Mouse (Mus musculus): Measurements from ENCODE around the gene Fbrs. TPM values are rescaled to one million over a fixed set of nuclear protein-coding genes. Genes with fewer than 3 reads are reported as not detected.
"Not testable (repeated sequence)": the region's sequence is repeated elsewhere in the genome, so short reads cannot be mapped to it uniquely, and the experiment has no call there.

The Fbrs gene
- total RNA-seq, 2 experiments from 2014 or later, result 28.1 to 125 TPM

DNA sequence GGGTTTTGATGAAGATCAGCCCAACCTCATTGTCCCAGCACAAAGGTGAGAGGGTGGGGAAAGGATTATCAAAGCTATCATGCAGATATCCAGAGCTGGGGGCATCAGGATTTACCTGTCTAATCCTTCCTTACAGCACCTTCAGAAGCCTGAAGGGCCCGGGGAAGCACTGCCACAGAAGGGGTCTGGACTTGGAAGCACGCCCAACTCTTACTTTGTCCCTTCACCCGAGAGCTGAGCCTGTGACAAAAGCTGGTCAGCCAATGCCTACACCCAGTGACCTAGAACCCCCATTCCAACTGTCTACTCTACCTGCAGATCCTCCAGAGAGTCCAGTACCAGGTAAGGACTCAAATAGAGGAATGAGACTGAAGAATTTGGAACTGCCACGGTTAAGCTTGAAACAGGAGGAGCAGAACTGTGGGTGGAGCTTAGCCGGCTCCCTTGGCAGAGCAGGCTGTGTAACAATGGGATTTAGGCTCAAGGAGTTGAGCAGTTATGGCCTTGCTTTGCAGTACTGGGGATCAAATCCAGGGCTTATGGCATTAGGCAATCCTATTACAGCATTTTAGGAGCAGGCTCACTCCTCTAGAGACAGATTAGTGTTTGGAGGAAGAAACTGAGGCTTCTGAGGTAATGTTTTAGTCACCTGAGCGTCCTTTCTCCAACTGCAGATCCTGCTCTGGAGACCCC, 4.5 kb upstream of the Fbrs start:
- ATAC-seq (replicated peaks; ENCODE audit: low FRiP score, poor library complexity, severe bottlenecking), result no peak

DNA sequence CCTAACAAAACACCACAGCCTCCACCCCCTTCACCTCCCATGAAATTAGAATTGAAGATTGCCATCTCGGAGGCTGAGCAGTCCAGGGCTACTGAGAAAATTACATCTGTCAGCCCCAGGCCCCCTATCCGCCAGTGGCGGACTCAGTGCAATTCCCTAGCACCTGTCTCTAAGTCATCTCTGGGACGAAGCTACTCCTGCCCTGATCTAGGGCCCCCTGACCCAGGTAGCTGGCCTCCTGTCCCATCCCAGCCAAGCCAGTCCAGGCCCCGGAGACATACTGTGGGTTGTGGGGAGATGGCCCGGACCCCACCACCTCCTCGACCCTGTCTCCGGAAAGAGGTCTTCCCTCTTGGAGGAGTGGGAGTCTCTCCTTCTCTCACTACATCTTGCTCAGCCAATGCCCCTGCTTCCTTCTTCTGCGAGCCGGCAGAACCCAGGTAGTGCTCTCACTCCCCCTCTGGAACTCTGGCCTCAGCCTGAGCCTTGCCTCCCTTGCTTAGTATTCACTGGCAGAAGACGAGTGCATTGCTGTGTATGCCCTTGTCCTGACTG, 3.7 kb upstream of the Fbrs start:
- no peak for ATAC-seq (replicated peaks; ENCODE audit: low FRiP score, poor library complexity, severe bottlenecking)

DNA sequence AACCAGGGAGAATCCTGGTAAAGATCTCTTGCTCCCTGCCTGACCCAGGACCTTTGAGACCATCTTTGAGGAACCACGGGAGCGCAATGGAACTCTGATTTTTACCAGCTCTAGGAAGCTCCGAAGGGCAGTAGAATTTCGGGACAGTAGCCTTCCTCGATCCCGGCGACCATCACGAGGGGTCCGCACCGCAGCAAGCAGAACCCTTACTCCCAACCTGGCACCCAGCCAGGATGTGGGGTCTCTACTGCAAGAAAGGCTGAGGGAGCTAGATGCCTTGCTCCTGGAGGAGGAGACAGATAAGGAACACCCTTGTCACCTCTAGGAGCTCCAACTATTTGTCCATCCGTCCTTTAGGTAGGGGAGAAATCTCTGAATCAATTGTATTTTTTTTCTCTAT, 2.7 kb upstream of the Fbrs start:
- ATAC-seq (replicated peaks; ENCODE audit: low FRiP score, poor library complexity, severe bottlenecking), result no peak

DNA sequence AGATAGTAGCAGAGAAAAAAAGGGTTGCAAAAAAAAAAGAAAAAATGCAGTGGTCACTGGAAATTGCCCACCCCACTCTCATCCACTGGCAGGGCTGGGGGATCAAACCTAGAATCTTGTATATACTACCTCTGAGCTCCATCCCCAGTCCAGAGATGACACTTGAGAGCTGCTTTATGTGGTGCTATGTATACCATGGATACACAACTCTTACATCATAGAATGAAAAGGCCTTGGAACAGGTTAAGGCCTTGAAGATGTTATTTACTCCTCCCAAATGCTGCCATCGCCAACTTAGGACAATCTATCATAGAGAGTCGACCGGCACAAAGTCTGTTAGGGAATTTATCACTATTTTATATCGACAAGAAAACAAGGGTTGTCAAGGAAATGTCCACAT, 2.1 kb upstream of the Fbrs start:
- ATAC-seq (replicated peaks; ENCODE audit: low FRiP score, poor library complexity, severe bottlenecking), result no peak

DNA sequence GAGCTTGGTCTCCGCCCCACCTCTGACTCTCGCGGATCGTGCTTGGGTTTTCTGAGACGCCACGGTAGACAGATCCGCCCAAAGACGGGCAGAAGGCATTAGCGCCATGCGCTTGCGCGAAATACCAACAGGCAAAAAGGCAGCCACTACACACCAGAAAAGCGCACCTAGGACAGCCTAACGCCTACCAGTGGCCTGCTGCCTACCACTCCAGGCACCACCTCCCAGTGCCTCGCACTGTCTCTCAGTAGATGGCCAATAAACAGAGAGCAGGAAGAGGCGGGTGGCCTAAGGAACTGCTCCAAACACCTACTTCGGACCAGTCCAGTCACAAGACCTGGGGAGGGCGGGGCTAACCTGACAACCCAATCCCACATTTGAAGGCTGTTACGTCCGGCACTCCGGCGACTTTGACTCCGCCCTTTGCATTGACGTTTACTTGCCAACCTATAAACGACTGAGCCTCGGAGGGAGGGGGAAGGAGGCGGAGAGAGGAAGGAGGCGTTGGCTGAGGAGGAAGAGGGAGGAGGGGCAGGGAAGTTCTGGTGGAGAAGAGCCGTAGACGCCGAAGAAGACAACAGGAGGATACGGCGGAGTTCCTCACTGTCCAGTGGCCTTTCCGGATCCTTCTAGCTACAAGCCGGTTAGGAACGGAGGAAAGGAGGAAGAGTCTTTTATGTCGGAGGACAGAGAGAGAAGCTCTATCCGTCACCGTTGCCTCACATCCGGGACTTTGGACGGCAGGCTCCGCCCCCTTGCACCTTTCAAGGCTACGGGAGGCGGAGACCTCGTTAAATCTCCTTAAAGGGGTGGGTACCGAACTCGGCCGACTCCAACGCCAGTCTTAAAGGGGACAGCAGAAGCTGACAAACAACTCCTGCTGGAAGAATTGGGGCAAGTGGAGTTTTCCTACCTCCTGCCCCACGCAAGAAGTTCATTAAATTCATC, 1.0 kb upstream of the Fbrs start:
- peak; percentile 82 for ATAC-seq (replicated peaks; ENCODE audit: low FRiP score, poor library complexity, severe bottlenecking)

DNA sequence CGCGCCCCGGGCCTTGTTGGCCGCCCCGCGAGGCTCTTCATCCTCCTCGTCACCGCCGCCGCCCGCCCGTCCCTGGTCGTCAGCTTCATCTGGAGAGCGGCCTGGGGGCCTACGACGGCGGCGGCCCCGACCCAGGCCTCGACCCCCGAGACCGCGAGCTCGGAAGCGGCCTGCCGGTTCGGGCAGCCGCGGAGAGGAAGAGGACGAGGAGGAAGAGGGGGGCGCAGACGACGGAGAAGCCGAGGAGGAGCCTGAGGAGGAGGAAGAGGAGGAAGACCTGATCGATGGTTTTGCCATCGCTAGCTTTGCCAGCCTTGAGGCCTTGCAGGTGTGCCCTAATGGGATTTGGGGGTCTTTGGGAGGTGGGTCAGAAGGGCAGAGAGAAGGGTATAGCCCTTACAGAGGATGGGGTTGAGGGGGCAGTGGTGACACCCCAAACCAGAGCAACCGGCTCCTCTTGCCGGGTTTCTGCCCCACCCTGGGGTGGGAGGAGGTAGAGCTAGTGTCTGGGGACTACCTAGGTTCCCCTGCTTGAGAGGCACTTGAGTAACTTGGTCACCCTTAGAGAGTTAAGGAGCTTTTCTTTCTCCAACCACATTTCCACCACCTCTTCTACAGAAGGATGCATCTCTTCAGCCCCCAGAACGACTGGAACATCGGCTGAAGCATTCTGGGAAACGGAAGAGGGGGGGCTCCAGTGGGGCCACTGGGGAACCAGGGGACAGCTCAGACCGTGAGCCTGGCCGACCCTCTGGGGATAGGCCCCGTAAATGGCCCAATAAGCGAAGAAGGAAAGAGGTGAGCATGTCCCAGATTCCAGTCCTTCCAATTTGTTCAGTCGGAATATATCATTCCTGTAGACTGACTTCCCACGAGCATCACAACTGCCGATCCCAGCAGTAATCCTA, 573 bp downstream of the Fbrs start:
- ATAC-seq (replicated peaks; ENCODE audit: low FRiP score, poor library complexity, severe bottlenecking), result no peak

DNA sequence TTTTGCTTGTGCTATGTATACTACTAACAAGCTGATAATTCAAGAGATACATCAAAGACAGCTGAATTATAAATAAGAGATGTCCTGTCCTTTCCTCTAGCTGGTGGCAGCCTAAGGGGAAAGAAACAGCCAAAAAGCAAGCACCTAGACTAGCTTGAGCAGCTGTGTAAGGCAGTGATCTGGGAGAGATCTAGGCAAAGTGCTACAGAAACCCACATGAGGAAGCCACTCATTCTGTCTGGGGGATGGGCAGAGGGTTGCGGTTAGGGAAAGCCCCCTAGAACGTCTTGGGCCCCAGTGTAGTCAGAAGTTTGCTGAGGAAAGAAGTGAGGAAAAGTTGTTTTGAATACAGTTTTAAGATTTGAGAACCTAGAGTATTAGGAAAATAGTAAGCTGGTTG, 1.3 kb downstream of the Fbrs start:
- no peak for ATAC-seq (replicated peaks; ENCODE audit: low FRiP score, poor library complexity, severe bottlenecking)

DNA sequence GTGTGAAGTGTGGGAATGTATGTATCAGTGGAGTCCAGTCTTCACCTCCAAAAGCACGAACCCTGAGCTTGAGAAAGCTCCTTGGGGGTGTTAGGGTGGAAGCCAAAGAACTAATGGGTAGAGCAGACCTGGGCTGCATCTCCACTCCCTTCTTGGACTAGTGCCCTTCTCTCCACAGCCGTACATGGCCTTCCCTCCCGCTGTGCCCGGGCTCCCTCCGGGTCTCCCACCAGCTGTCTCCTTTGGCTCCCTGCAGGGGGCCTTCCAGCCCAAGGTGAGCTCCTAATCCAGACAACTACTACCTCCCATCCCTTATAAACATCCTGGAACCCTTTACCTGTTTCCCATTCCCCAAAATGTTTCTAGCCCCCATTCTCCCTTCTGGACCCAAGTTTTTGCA, 6.4 kb downstream of the Fbrs start:
- no peak for ATAC-seq (replicated peaks; ENCODE audit: low FRiP score, poor library complexity, severe bottlenecking)

DNA sequence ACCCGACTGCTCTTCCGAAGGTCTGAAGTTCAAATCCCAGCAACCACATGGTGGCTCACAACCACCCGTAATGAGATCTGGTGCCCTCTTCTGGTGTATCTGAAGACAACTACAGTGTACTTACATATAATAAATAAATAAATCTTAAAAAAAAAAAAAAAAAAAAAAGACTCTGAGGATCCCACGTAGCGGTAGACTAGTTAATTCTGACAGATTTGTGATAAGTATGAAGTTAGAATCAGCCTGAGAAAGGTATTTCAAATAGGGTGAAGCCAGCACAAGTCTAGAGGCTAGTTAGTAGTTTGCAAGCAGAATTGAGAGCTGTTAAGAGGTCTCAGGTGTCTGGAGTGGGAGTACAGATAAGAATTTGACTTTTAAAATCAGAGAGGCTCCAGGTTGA, 9.4 kb downstream of the Fbrs start:
- ATAC-seq (replicated peaks; ENCODE audit: low FRiP score, poor library complexity, severe bottlenecking), result not testable (repeated sequence)

DNA sequence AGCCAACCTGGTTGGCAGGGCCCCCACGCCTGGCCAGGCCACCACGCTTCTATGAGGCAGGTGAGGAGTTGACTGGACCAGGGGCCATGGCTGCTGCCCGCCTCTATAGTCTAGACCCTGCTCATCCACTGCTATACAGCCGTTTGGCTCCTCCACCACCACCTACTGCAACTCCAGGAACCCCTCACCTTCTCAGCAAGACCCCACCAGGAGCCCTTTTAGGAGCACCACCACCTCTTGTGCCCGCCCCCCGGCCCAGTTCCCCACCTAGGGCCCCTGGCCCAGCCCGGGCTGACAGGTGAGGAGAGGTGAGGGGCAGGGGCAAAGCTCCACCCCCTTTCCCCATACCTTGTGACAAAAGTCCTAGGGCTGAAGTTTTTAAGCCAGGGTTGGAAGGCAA, 11.0 kb downstream of the Fbrs start:
- ATAC-seq (replicated peaks; ENCODE audit: low FRiP score, poor library complexity, severe bottlenecking), result no peak

DNA sequence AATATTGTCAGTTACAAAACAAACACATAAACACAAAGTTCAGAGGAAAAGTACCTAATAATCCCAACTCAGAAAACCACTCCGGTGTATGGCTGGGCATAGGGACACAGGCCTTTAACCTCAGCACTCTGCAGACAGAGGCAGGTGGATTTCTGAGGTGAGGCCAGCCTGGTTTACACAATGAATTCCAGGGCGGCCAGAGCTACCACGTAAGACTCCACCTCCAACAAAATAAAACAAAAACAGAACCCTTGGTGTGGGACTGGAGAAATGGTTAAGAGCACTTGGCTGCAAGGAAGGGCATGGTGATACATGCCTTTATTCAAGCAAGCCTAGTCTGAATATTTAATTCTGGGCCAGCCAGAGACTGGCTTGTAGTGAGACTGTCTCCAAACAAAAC, 12.8 kb downstream of the Fbrs start:
- ATAC-seq (replicated peaks; ENCODE audit: low FRiP score, poor library complexity, severe bottlenecking), result no peak

DNA sequence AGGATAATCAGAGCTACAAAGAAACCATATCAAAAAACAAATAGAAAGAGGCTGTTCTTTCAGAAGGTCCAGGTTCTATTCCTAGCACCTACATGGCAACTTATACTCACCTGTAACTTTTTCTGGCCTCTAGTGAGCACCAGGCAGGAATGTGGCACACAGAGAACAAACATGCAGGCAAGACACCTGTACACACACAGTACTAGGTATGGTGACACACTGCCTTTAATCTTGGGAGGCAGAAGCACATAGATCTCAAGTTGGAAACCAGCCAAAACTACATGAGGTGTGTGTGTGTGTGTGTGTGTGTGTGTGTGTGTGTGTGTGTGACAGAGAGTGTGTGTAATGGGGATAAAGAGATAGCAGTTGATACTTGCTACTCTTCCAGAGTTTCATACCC, 15.6 kb downstream of the Fbrs start:
- ATAC-seq (replicated peaks; ENCODE audit: low FRiP score, poor library complexity, severe bottlenecking), result no peak

DNA sequence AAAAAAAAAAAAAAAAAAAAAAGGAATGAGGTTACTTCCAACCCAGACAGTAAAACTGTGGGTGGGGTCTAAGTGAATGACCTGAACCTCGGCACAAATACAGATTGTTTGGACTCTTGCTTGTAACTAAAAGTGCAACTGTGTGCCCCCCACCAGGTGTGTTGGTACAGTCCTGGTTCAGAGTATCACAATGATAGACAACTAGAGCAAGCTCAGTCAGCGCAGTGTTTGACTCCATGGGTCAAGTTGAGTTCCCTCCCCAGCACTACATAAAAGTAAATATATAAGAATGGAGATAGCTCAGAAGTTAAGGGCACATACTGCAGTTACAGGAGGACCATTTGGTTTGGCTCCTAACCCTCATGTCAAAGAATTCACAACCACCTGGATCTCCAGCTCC, 18.4 kb downstream of the Fbrs start:
- no peak for ATAC-seq (replicated peaks; ENCODE audit: low FRiP score, poor library complexity, severe bottlenecking)

DNA sequence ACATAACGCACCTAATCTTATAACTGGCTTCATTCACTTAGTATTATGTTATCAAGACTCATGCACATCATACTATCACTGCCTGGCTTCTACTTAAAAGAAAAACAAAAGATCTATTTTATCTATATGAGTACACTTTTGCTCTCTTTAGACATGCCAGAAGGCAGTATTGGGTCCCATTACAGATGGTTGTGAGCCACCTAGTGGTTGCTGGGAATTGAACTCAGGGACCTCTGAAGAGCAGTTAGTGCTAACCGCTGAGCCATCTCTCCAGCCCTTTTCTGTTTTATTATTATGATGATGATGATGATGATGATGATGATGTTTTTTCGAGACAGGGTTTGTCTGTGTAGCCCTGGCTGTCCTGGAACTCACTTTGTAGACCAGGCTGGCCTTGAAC, 19.4 kb downstream of the Fbrs start:
- no peak for ATAC-seq (replicated peaks; ENCODE audit: low FRiP score, poor library complexity, severe bottlenecking)

DNA sequence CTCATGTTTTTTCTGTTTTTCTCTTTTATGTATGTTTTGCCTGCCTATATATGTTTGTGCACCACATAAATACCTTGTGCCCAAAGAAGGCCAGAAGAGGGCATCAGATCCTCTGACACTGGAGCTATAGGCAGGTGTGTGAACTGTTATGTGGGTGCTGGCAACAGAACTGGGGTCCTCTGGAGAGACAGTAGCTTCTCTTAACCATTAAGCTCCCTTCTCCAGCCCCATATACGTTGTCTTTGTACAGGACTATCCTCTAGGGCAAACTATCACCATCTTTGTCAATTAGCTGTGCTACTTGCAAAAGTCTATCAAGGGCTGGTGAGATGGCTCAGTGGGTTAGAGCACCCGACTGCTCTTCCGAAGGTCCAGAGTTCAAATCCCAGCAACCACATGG, 29.3 kb downstream of the Fbrs start:
- no peak for ATAC-seq (replicated peaks; ENCODE audit: low FRiP score, poor library complexity, severe bottlenecking)

DNA sequence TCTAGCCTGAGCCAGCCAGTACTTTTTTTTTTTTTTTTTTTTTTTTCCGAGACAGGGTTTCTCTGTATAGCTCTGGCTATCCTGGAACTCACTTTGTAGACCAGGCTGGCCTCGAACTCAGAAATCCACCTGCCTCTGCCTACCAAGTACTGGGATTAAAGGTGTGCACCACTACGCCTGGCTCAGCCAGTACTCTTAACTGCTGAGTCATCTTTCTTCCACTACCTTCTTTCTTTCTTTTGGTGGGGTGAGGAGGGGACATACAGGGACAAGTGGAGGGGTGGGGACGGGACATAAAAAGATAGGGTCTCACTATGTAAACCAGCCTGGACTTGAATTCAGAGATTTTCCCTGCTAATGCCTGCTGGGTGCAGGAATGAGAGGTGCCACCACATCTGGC, 30.8 kb downstream of the Fbrs start:
- not testable (repeated sequence) for ATAC-seq (replicated peaks; ENCODE audit: low FRiP score, poor library complexity, severe bottlenecking)

DNA sequence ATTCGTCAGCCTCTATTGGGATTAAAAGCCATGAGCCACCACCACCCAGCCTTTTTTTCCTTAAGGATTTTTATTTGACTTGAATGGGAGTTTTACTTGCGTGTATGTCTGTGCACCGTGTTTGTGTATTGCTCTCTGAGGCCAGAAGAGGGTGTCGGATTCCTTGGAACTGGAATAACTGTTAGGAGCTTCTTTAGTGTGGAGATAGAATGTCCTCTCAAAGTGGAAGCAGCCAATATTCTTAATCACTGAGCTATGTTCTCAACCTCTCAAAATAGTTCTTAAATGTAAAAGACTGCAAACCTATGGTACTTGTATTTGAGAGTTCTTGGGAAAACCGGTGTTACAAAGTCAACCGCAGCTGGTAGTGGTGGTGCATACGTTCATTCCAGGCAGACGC, 32.2 kb downstream of the Fbrs start:
- no peak for ATAC-seq (replicated peaks; ENCODE audit: low FRiP score, poor library complexity, severe bottlenecking)

DNA sequence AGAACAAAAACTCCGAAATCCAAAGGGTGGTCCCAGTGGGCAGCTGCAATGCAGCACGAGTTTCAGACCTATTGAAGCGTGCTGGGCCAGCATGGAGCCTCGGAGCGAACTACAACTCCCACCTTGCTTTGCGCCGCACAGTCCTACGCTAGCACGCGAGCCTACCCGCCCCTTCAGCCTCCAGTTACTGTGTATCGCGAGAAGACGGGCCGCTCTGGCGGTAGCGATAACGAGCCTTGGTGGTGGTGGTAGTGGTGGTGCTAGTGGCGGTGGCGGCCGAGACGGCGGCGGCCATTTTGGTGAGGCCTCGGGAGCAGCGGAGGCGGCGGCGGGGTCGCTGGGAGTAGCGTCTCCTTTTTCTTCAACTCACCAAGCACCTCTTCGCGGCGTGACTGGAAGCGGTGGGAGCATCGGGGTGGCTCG, 32.8 kb downstream of the Fbrs start, which contains the start of gene Srcap:
Gene Srcap (plus strand): TSS at position 176 of the 423 bp plus-strand sequence.
- ATAC-seq (replicated peaks; ENCODE audit: low FRiP score, poor library complexity, severe bottlenecking), result peak; percentile 96

DNA sequence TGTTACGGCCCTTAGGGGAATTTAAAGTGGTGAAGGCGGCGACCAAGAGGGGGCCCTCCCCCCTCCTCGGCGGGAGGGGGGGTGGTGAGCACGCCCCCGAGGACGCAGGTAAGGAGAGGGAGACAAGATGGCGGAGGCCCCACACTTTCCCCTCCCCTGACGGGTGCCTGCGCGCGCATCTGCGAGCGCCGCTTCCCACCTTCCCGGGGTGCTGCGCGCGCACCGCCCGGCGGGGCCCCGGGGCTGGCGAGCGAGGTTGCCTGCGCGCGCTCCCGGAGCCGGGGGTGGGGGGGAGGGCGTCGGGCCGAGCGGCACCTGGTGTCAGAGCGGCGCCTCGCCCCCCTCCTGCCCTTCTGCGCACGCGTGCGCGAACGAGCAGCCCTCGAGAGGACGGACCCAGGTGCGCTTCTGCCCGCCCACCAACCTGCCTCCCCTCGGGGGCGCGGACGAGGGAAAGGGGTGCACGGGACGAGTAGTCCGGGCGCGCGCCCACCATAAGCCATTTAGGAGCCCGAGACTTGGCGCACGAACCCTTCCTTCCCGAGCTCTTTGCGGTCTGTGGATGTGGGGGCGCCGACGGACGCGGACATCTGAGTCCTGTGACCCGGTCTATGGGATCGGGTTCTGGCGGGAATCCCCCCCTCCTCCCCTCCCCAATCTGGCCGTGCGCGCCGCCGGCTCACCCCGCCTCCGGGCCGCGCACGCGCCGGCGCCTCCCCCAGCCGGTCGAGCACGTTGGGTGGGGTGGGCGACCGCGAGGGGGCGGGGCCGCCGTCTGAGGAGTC, 33.4 kb downstream of the Fbrs start:
- ATAC-seq (replicated peaks; ENCODE audit: low FRiP score, poor library complexity, severe bottlenecking), result peak; percentile 82
